Mouse (Mus musculus) gastrocnemius, postnatal 25 days (tissue): Measurements from ENCODE around the gene Zfp287. TPM values are rescaled to one million over a fixed set of nuclear protein-coding genes. Genes with fewer than 3 reads are reported as not detected.
"Not testable (repeated sequence)": the region's sequence is repeated elsewhere in the genome, so short reads cannot be mapped to it uniquely, and the experiment has no call there.

Experiments
- DNase-seq: peaks from one replicate; pipeline ENCODE4 v3.0.0; 2022
- long read RNA-seq, 2 experiments: library from polyadenylated mRNA; stranded (forward); transcript quantifications; one replicate each; pipeline ENCODE4 v2.0.0; 2021
- total RNA-seq, 2 experiments: library from RNA; stranded (reverse); gene quantifications; 1 replicate in 1 of 2; 2 replicates in 1 of 2; pipeline ENCODE4 v1.2.3; 2021

Gene Zfp287
- total RNA-seq, result 1 to 10 TPM; 1.4 to 1.7 TPM
- long read RNA-seq, experiment 1, partial matches to known transcripts, result 0 of 2 reads
- long read RNA-seq, experiment 1, other reads (novel, unspliced or antisense), result 2 of 2 reads
- long read RNA-seq, experiment 2, result 0 reads

- peak; percentile 84 for DNase-seq
These were observed at the start of gene Zfp287 for GRCm38 (mm10) chr11:62731311-62732021. Zfp287 (minus strand) TSS chr11:62731905.

GRCm38 (mm10) chr11:62776510-62776909 is 44.8 kb upstream of the Zfp287 start:
- no peak for DNase-seq

- no peak for DNase-seq
These were observed 29.2 kb upstream of the Zfp287 start for GRCm38 (mm10) chr11:62760755-62761457.

- DNase-seq, result no peak
These were observed 26.8 kb upstream of the Zfp287 start for GRCm38 (mm10) chr11:62758491-62758890.

GRCm38 (mm10) chr11:62757906-62758305 is 26.2 kb upstream of the Zfp287 start:
- no peak for DNase-seq

GRCm38 (mm10) chr11:62757143-62757507 is 25.4 kb upstream of the Zfp287 start:
- no peak for DNase-seq

- DNase-seq, result peak; percentile 95
These were observed 24.9 kb upstream of the Zfp287 start for GRCm38 (mm10) chr11:62756456-62757142.

GRCm38 (mm10) chr11:62752780-62753179 is 21.1 kb upstream of the Zfp287 start, which contains the start of gene Gm10428:
Gm10428 (plus strand) TSS chr11:62753100.
- no peak for DNase-seq

- no peak for DNase-seq
These were observed 20.5 kb upstream of the Zfp287 start for GRCm38 (mm10) chr11:62752191-62752590.

- DNase-seq, result not testable (repeated sequence)
These were observed 17.7 kb upstream of the Zfp287 start for GRCm38 (mm10) chr11:62749445-62749844.

GRCm38 (mm10) chr11:62748062-62748461 is 16.4 kb upstream of the Zfp287 start:
- no peak for DNase-seq

GRCm38 (mm10) chr11:62747227-62747626 is 15.5 kb upstream of the Zfp287 start:
- no peak for DNase-seq

- DNase-seq, result peak; percentile 25
These were observed 14.4 kb upstream of the Zfp287 start for GRCm38 (mm10) chr11:62746001-62746533.

- DNase-seq, result peak; percentile 25
These were observed 12.4 kb upstream of the Zfp287 start for GRCm38 (mm10) chr11:62744103-62744502.

- DNase-seq, result no peak
These were observed 10.7 kb upstream of the Zfp287 start for GRCm38 (mm10) chr11:62742261-62742957.

- no peak for DNase-seq
These were observed 9.5 kb upstream of the Zfp287 start for GRCm38 (mm10) chr11:62741186-62741585.

GRCm38 (mm10) chr11:62732665-62733064 is 960 bp upstream of the Zfp287 start:
- no peak for DNase-seq

GRCm38 (mm10) chr11:62732022-62732387 is 300 bp upstream of the Zfp287 start:
- DNase-seq, result no peak

- no peak for DNase-seq
These were observed 3.4 kb downstream of the Zfp287 start for GRCm38 (mm10) chr11:62728276-62728675.

- DNase-seq, result no peak
These were observed 21.0 kb downstream of the Zfp287 start for GRCm38 (mm10) chr11:62710657-62711056.

- DNase-seq, result no peak
These were observed 23.5 kb downstream of the Zfp287 start for GRCm38 (mm10) chr11:62708252-62708651.

- DNase-seq, result no peak
These were observed 25.6 kb downstream of the Zfp287 start for GRCm38 (mm10) chr11:62706141-62706540.
